Mouse (Mus musculus) forebrain, embryonic 15.5 days (tissue): ENCODE measurements around the gene Tent4b. TPM values are rescaled to one million over a fixed set of nuclear protein-coding genes. Genes with fewer than 3 reads are reported as not detected.
A peak's percentile ranks its signal among the peaks of the same experiment; 100 is the strongest.
"Not testable (repeated sequence)": the region's sequence is repeated elsewhere in the genome, so short reads cannot be mapped to it uniquely, and the experiment has no call there.

ENCODE experiments used
- ATAC-seq: fragments of 200-750 bp; cut with Nextera tagmentation; replicated peaks from 2 replicates; pipeline ENCODE4 v1.8.0; 2017; ENCODE audit warnings: mild to moderate bottlenecking, moderate TSS enrichment, moderate library complexity
- H3K27ac ChIP-seq: fragments of 300-500 bp; sonication (generic); replicated peaks from 2 replicates; pipeline ENCODE4 v1.5.1; 2015; ENCODE audit warnings: mild to moderate bottlenecking, inconsistent platforms
- H3K27me3 ChIP-seq: fragments of 300-500 bp; sonication (generic); 2 replicates; pipeline ENCODE4 v1.6.1; 2015; ENCODE audit warnings: inconsistent platforms
- H3K36me3 ChIP-seq: fragments of 300-500 bp; sonication (generic); 2 replicates; pipeline ENCODE4 v1.6.1; 2015; ENCODE audit warnings: mild to moderate bottlenecking, inconsistent platforms
- H3K4me1 ChIP-seq: fragments of 300-500 bp; sonication (generic); 2 replicates; pipeline ENCODE4 v1.6.1; 2015; ENCODE audit warnings: inconsistent platforms
- H3K4me2 ChIP-seq: fragments of 300-500 bp; sonication (generic); replicated peaks from 2 replicates; pipeline ENCODE4 v1.6.1; 2015; ENCODE audit warnings: mild to moderate bottlenecking, inconsistent platforms
- H3K4me3 ChIP-seq: fragments of 300-500 bp; sonication (generic); 2 replicates; pipeline ENCODE4 v1.5.1; 2015; ENCODE audit warnings: mild to moderate bottlenecking, inconsistent platforms
- H3K9ac ChIP-seq: fragments of 300-500 bp; sonication (generic); replicated peaks from 2 replicates; pipeline ENCODE4 v1.6.1; 2015; ENCODE audit warnings: mild to moderate bottlenecking, inconsistent platforms
- H3K9me3 ChIP-seq: fragments of 300-500 bp; sonication (generic); 2 replicates; pipeline ENCODE4 v1.6.1; 2016; ENCODE audit warnings: inconsistent platforms
- WGBS: fragments of 180-500 bp; shearing (Covaris S2); methylation state at CpG from one replicate; pipeline ENCODE4 v1.1.7; 2015; ENCODE audit warnings: mixed read lengths; 5-methylcytosine and 5-hydroxymethylcytosine counted together
- polyA plus RNA-seq: library from polyadenylated mRNA; unstranded; fragments of >200 nt; fragmentation: Nextera tagmentation; extraction: Ambion mirVana; gene quantifications from 2 replicates; pipeline ENCODE4 v1.2.1, GENCODE M21; 2015

Tent4b gene
- polyA plus RNA-seq, 1 experiment from 2014 or later, result 10.2 TPM

- no peaks in the 10 kb centered on the region for H3K27me3 ChIP-seq
- no peaks in the 10 kb centered on the region for H3K9me3 ChIP-seq
- peak overlapping the region; percentile 85 for H3K9ac ChIP-seq
- H3K27ac ChIP-seq, result no peak overlapping the region
- ATAC-seq, result no peak
- H3K36me3 ChIP-seq, result no peaks in the 10 kb centered on the region
- peak overlapping the region; percentile 68 for H3K4me2 ChIP-seq
- 16% methylated on average over 10 of the region's 10 CpGs for WGBS
- peak overlapping the region; percentile 92 for H3K4me3 ChIP-seq
- peaks cover 32% of the 10 kb centered on the region for H3K4me1 ChIP-seq
These were observed 1.9 kb downstream of the Tent4b start for GRCm38 (mm10) chr8:88200724-88201495.

- no peaks in the 10 kb centered on the region for H3K9me3 ChIP-seq
These were observed 2.6 kb downstream of the Tent4b start for GRCm38 (mm10) chr8:88201641-88202040.

DNA sequence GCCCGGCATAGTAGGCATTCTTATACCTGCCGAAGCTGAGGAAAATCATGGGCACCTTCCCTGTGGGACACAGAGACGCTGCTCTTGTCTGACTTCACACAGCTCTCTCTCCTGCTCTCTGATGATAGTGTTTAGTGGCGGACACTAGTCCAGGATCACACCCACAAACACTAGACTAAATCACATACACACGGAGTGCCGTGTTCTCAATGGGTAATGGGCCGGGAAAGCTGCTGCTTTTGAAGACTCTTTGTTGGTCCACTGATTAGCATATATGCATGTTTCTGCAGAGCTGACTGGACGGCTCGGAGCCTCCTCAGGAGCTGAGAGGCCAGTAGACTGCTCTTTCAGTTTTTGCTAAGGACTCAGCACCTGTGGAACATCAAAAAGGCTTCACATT is 7.0 kb downstream of the Tent4b start:
- 49% methylated on average over 9 of the region's 9 CpGs for WGBS
- Histone ChIP-seq H3K9ac (no peak overlapping the region), H3K27ac (no peak overlapping the region), H3K4me2 (no peak overlapping the region), H3K4me3 (no peak overlapping the region), H3K4me1 (peaks cover 29% of the 10 kb centered on the region), H3K27me3 (no peaks in the 10 kb centered on the region), H3K36me3 (no peaks in the 10 kb centered on the region), H3K9me3 (no peaks in the 10 kb centered on the region)
- no peak for ATAC-seq

More at GRCm38 (mm10) chr8:88201641-88202040, 2.6 kb downstream of the Tent4b start:
- no peak for ATAC-seq
- Histone ChIP-seq H3K4me1 (peaks cover 35% of the 10 kb centered on the region), H3K4me2 (peak overlapping the region; percentile 68), H3K27me3 (no peaks in the 10 kb centered on the region), H3K36me3 (no peaks in the 10 kb centered on the region), H3K27ac (no peak overlapping the region), H3K9ac (no peak overlapping the region), H3K4me3 (peak overlapping the region; percentile 92; the same call in 1 of the 2 replicates)
- 40% methylated on average over 3 of the region's 3 CpGs for WGBS

DNA sequence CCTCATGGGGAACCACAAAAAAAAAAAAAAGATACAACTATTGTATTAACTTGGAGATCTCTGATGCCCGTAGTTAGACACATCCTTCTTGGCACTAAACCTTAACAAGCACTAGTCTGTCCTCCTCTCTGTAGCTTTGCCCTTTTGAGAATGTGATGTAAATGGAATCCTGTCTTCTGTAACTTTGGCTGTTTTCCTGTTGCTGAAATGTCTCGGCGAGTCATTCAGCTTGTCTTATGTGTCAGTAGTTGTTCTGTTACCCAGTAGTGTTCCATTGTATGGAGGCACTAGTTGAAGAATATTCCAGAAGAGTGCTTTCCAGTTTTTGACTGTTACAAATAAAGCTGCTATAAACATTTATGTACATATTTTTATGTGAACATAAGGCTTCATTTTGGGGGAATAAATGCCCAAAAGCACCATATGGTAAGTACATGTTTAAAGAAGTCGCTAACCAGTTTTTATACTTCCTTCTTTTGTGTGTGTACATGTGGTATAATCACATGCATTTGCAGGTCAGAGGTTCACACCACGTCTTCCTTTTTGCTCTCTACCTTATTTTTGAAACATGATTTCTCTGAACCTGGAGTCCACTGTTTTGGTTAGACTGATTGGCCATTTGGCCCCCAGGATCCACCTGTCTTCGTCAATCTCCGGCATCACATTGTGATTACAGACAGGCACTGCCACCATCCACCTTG is 8.3 kb downstream of the Tent4b start:
- Histone ChIP-seq H3K27ac (no peak overlapping the region), H3K27me3 (no peaks in the 10 kb centered on the region), H3K4me2 (no peak overlapping the region), H3K36me3 (no peaks in the 10 kb centered on the region), H3K4me3 (no peak overlapping the region), H3K9ac (no peak overlapping the region), H3K9me3 (no peaks in the 10 kb centered on the region), H3K4me1 (peaks cover 17% of the 10 kb centered on the region)
- no peak for ATAC-seq
- 82% methylated on average over 7 of the region's 7 CpGs for WGBS

- H3K4me3 ChIP-seq, H3K36me3 ChIP-seq, H3K27me3 ChIP-seq, H3K27ac ChIP-seq, H3K4me2 ChIP-seq, ATAC-seq, H3K9me3 ChIP-seq, H3K9ac ChIP-seq: not testable (repeated sequence)
- H3K4me1 ChIP-seq, result peaks cover 11% of the 10 kb centered on the region; the same call in 1 of the 2 replicates
- WGBS, result 92% methylated on average over 6 of the region's 6 CpGs
These were observed 11.2 kb downstream of the Tent4b start for GRCm38 (mm10) chr8:88209930-88210827.

GRCm38 (mm10) chr8:88221353-88221752 is 22.3 kb downstream of the Tent4b start:
- Histone ChIP-seq H3K27me3 (no peaks in the 10 kb centered on the region), H3K4me2 (no peak overlapping the region), H3K36me3 (no peaks in the 10 kb centered on the region), H3K9ac (no peak overlapping the region), H3K27ac (no peak overlapping the region), H3K4me1 (peaks cover 22% of the 10 kb centered on the region), H3K4me3 (no peak overlapping the region), H3K9me3 (no peaks in the 10 kb centered on the region)
- no peak for ATAC-seq
- WGBS, result 66% methylated on average over 4 of the region's 4 CpGs

DNA sequence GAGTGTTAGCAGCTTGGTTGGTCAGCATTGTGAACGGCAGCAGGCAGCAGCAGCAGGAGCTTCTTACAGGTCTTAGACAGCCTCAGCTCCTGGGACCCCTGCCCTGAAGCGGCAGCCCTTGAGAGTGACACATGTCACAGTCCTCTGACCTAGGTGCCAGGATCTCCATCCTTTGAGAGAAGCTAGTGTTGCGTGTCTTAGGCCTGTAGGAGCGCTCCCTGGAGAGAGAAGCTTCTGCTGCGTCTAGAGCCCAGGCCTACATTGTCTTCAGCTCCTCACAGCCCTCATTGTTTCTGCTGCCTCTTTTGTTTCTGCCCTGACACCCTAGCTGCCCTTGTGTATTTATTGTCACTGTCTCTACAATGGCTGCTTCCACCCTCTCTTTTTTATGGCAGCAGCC is 26.3 kb downstream of the Tent4b start:
- Histone ChIP-seq H3K4me1 (peaks cover 40% of the 10 kb centered on the region), H3K9me3 (no peaks in the 10 kb centered on the region), H3K4me3 (no peak overlapping the region), H3K4me2 (no peak overlapping the region), H3K27me3 (no peaks in the 10 kb centered on the region), H3K27ac (peak overlapping the region; percentile 71), H3K9ac (no peak overlapping the region), H3K36me3 (no peaks in the 10 kb centered on the region)
- ATAC-seq, result 0 out of 2 replicates have a peak, but pooled peaks have one; percentile 32
- WGBS, result 10% methylated on average over 5 of the region's 5 CpGs

GRCm38 (mm10) chr8:88227851-88228250 is 28.8 kb downstream of the Tent4b start:
- 56% methylated on average over 6 of the region's 6 CpGs for WGBS
- Histone ChIP-seq H3K9me3 (no peaks in the 10 kb centered on the region), H3K4me1 (peaks cover 40% of the 10 kb centered on the region), H3K4me2 (no peak overlapping the region), H3K36me3 (no peaks in the 10 kb centered on the region), H3K27ac (no peak overlapping the region), H3K27me3 (no peaks in the 10 kb centered on the region), H3K4me3 (no peak overlapping the region), H3K9ac (no peak overlapping the region)
- ATAC-seq, result no peak

- WGBS, result 54% methylated on average over 1 of the region's 1 CpGs
- Histone ChIP-seq H3K9ac (no peak overlapping the region), H3K36me3 (no peaks in the 10 kb centered on the region), H3K27me3 (no peaks in the 10 kb centered on the region), H3K9me3 (no peaks in the 10 kb centered on the region), H3K4me2 (no peak overlapping the region), H3K4me1 (peaks cover 40% of the 10 kb centered on the region), H3K4me3 (no peak overlapping the region), H3K27ac (no peak overlapping the region)
- ATAC-seq, result no peak
These were observed 29.3 kb downstream of the Tent4b start for GRCm38 (mm10) chr8:88228286-88228685.

GRCm38 (mm10) chr8:88228800-88229199 is 29.8 kb downstream of the Tent4b start:
- ATAC-seq, result no peak
- Histone ChIP-seq H3K4me2 (no peak overlapping the region), H3K27ac (no peak overlapping the region), H3K4me1 (peaks cover 40% of the 10 kb centered on the region), H3K27me3 (no peaks in the 10 kb centered on the region), H3K9me3 (no peaks in the 10 kb centered on the region), H3K36me3 (no peaks in the 10 kb centered on the region), H3K9ac (no peak overlapping the region), H3K4me3 (no peak overlapping the region)
- WGBS, result 100% methylated on average over 1 of the region's 1 CpGs

DNA sequence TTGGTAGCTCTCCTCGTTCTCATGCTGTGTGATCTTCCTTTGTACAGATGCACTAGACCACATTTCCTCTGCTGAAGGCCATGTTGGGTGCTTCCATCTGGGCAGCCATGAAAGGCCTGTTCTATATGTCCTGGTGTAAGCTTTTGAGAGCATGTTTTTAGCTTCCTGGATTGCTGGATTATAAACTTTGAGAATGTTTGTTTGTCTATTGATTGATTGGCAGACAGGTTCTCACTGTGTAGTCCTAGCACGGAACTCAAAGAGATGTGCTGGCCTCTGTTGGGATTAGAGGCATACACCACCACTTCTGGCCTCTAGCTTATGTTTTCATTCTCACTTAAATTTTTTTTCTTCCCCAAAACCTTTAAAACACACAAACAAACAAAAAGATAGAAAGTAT is 37.7 kb downstream of the Tent4b start:
- no peak overlapping the region for H3K9ac ChIP-seq
- H3K4me3 ChIP-seq, result no peak overlapping the region
- H3K27ac ChIP-seq, result no peak overlapping the region
- H3K9me3 ChIP-seq, result no peaks in the 10 kb centered on the region
- no peaks in the 10 kb centered on the region for H3K27me3 ChIP-seq
- no peaks in the 10 kb centered on the region for H3K36me3 ChIP-seq
- 62% methylated on average over 2 of the region's 2 CpGs for WGBS
- no peak overlapping the region for H3K4me2 ChIP-seq
- no peaks in the 10 kb centered on the region for H3K4me1 ChIP-seq
- ATAC-seq, result no peak

DNA sequence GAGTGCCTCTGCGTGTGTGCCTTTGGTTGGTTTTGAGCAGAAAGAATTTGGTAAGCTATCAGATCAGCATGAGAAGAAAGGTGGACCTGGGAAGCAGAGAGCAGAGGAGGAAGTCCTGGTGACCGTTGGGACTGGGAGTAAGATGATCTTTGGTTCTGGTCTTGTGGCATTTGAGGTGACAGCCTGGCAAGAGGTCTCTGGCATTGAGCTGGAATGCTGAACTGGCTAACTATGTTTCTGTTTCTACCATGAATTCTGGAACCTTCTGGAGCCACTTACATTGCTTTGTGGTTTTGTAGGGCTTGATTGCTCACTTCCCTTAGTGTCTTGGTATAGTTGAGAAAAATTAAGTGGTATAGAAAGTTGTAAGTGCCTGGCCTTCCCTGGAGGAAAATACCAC is 38.6 kb downstream of the Tent4b start:
- WGBS, result 82% methylated on average over 2 of the region's 2 CpGs
- H3K27me3 ChIP-seq, result no peaks in the 10 kb centered on the region

More for the DNA sequence above, 38.6 kb downstream of the Tent4b start:
- Histone ChIP-seq H3K9me3 (no peaks in the 10 kb centered on the region), H3K4me1 (no peaks in the 10 kb centered on the region), H3K27ac (no peak overlapping the region), H3K9ac (no peak overlapping the region), H3K36me3 (no peaks in the 10 kb centered on the region), H3K4me2 (no peak overlapping the region), H3K4me3 (no peak overlapping the region)
- ATAC-seq, result no peak
